Mouse (Mus musculus): ENCODE measurements around the gene Aqp9. TPM values are rescaled to one million over a fixed set of nuclear protein-coding genes. Genes with fewer than 3 reads are reported as not detected.

Gene Aqp9
- total RNA-seq, 2 experiments from 2014 or later = not detected

DNA sequence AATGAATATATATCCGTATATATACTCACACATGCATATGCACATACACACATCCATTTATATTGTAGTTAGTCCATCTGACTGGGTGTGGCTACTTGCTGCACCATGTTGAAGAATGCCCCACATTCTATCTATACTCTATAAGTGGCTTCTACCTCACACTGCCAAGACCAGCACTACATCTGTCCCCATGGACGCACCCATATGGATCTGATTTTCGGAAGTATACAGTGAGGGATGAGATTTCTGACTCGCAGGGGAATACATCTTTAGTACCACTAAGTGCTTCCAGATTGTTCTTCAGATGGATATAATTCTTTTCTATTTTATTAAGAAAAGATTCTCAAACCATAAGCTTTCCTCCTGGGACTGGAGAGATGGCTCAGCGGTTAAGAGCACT is 65.0 kb downstream of the Aqp9 start:
- intact Hi-C loops (cut with DNase I) = no loop called here
- no peak for DNase-seq
- no peak overlapping the region for H3K4me3 ChIP-seq
- H3K27ac ChIP-seq = no peak overlapping the region
- TF ChIP-seq CTCF (IDR thresholded peaks at IDR 0.05) = no peak

DNA sequence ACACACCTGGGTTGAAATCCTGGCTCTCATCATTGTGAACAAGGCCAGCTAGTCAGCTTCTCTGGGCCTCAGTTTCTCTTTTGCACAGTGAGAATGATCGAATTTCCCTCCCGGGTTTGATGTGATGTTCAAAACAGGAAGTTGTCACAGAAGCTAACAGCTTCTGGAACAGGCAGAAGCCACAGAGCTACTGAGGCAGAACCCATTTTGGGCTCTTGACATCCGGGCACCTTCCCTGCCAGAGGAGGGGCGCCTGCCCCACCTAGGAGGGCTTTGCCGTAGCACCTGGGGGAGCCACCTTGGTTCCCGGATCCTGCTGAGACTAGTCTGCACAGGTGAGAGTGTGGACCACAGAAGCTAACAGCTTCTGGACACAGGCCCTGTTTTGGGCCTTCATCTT is 74.4 kb downstream of the Aqp9 start:
- intact Hi-C loops (cut with DNase I) = no loop called here

DNA sequence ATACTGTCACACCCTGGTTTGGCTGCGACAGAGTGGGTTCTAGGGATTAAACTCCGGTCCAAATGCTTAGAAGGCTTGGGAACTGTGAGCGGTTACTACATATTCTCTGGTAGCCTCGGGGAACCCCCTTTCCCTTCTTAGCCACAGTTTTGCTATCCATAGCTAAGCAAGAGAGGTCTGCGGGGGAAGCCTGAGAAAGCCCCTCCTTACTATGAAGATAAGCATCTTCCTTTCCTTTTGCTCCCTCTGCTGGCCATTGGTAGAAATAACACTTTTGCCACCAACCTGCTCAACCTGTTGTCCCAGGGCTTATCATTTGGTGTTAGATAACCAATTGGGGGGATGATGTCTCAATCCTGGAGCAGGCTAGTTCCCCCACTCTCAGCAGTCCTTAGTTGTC is 76.4 kb downstream of the Aqp9 start:
- H3K4me3 ChIP-seq = no peak overlapping the region
- no peak overlapping the region for H3K27ac ChIP-seq
- intact Hi-C loops (cut with DNase I) = no loop called here
- TF ChIP-seq CTCF (IDR thresholded peaks at IDR 0.05) = peak; percentile 73
- DNase-seq = no peak

More for the DNA sequence above, 74.4 kb downstream of the Aqp9 start:
- Histone ChIP-seq H3K4me3 (no peak overlapping the region), H3K27ac (no peak overlapping the region)
- no peak for DNase-seq
- TF ChIP-seq CTCF (IDR thresholded peaks at IDR 0.05) = no peak

DNA sequence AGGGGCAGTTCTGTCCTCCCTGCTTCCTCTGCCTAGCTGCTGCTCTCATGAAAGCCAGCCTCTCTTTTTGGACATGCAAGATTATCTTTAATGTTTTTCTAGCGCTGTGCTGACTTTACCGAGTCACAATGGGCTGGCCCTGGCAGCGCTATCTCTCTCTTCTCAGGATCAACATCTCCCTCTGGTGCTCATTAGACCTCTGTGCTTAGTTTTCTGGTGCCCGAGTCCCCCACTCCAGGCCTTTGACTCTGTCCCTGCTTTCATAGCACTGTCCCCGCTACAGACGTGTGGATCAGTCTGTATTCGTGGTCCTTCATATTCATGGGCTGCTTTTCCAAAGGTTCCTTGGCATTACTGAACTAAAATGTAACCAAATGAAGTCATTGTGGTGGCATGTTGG is 89.3 kb downstream of the Aqp9 start:
- DNase-seq = no peak
- intact Hi-C loops (cut with DNase I) = no loop called here
- no peak overlapping the region for H3K4me3 ChIP-seq
- no peak overlapping the region for H3K27ac ChIP-seq
- TF ChIP-seq CTCF (IDR thresholded peaks at IDR 0.05) = peak; percentile 17; the same call in 1 of the 2 replicates

DNA sequence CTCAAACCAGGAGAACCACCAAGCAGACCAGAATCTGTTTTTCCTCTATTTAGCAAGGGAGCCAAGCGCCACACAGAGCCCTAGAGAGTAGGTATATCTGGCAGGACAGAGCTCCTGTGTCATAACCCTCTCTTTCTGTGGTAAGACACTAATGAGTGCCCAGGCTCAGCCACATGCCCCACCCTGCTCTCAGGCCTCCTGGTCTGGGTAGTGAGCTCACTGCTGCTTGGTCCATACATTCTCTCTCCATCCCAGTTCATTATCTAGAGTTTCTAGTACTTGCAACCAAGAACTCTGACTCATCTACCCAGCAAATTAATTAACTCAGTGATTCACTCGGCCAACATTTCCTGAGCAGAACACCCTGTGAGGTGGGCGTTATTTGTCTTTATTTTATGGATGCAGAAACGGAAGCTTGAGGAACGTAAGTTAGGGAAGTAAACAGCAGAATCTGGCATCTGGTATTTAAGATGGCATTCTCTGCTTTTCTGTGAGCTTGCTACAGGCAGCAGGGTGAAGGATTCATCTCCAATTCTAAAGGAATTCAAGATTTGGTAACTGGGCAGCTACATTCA is 91.1 kb downstream of the Aqp9 start:
- Histone ChIP-seq H3K27ac (no peak overlapping the region), H3K4me3 (no peak overlapping the region)
- intact Hi-C loops (cut with DNase I) = no loop called here
- TF ChIP-seq CTCF (IDR thresholded peaks at IDR 0.05) = no peak
- no peak for DNase-seq

DNA sequence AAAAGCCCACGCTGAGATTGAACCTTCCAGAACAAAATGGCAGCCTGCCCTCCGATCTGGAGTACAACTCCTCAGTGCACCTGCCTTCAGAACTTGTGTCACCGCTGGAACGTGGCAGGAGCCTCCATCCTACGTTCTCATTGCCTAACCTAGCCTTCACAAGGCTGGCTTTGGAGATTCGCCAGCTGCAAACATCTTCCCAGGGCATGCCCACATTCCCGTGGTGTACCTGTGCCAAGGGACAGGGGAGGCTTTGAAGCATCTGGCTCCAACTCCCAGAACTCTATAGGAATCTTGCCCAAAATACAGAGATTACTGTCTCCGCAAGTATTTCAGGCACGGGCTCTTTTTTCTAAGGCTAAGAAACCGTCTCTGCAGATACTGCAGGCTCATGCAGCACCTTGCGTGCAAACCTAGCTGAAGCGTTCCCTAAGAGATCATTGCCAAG is 92.3 kb downstream of the Aqp9 start:
- DNase-seq = no peak
- no peak for TF ChIP-seq CTCF (IDR thresholded peaks at IDR 0.05)
- Histone ChIP-seq H3K27ac (no peak overlapping the region), H3K4me3 (no peak overlapping the region)
- intact Hi-C loops (cut with DNase I) = no loop called here

DNA sequence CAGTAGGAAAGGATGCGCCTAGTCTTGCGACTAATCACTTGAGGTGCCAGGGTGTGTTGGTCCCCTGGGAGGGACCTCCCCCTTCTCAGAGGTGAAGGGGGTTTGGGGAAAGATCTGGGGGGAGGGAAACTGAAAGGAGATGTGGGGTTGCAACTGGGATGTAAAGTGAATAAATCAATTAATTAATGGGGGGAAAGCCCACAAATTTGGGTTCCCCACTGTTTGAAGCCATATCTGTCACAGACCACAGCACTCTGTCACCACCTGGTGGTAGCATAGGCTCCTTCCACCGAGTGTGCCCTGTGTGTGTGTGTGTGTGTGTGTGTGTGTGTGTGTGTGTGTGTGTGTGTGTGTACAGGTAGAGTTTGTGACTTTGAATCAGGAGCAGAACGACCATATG is 94.7 kb downstream of the Aqp9 start:
- TF ChIP-seq CTCF (IDR thresholded peaks at IDR 0.05) = peak; percentile 54
- no peak overlapping the region for H3K27ac ChIP-seq
- DNase-seq = peak; percentile 31
- no peak overlapping the region for H3K4me3 ChIP-seq
- intact Hi-C loops (cut with DNase I) = loop anchor here (5.0 kb wide), 1 partner anchor 402 kb away; no protein-coding TSS in a partner anchor

DNA sequence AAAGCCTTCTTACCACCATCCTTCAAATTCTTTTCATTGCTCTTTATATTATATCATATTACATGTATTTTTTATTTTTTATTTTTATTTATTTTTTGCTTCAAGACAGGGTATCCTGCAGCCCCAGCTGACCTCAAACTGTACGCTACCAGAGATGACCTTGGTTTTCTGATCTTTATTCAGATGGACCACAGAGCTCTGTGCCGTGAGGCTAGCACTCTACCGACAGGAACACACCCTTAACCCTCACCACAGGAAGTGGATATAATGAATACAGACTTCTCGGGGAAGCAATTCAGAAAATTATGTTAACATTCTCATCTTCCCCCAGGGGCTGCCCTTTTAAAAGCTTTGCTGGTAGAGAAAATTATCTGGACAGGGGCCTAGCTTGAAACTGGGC is 95.4 kb downstream of the Aqp9 start:
- no peak for DNase-seq
- TF ChIP-seq CTCF (IDR thresholded peaks at IDR 0.05) = no peak

DNA sequence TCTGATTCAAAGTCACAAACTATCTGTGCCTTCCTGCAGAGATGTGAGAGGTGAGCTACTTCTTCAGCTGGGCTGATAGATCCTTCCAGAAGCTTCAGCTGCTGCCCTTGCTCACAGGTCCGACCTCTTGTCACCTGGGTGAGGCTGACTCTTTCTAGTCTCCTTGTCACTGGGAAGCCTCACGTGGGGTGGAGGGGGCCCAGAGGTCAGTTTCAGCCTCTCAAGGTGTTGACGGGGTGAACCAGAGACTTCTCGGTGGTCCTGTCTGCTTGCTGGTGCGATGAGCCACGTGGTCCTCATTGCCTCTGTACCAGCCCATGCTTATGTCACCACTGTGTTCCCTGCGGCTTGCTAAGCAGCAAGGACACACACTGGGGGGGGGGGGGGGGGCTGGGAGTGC is 96.0 kb downstream of the Aqp9 start:
- DNase-seq = no peak
- H3K4me3 ChIP-seq = no peak overlapping the region
- intact Hi-C loops (cut with DNase I) = loop anchor here (5.0 kb wide), 1 partner anchor 400 kb away; no protein-coding TSS in a partner anchor
- no peak overlapping the region for H3K27ac ChIP-seq
- no peak for TF ChIP-seq CTCF (IDR thresholded peaks at IDR 0.05)

More for the DNA sequence above, 95.4 kb downstream of the Aqp9 start:
- no peak overlapping the region for H3K27ac ChIP-seq
- H3K4me3 ChIP-seq = no peak overlapping the region
- intact Hi-C loops (cut with DNase I) = loop anchor here (5.0 kb wide), 1 partner anchor 401 kb away; no protein-coding TSS in a partner anchor

DNA sequence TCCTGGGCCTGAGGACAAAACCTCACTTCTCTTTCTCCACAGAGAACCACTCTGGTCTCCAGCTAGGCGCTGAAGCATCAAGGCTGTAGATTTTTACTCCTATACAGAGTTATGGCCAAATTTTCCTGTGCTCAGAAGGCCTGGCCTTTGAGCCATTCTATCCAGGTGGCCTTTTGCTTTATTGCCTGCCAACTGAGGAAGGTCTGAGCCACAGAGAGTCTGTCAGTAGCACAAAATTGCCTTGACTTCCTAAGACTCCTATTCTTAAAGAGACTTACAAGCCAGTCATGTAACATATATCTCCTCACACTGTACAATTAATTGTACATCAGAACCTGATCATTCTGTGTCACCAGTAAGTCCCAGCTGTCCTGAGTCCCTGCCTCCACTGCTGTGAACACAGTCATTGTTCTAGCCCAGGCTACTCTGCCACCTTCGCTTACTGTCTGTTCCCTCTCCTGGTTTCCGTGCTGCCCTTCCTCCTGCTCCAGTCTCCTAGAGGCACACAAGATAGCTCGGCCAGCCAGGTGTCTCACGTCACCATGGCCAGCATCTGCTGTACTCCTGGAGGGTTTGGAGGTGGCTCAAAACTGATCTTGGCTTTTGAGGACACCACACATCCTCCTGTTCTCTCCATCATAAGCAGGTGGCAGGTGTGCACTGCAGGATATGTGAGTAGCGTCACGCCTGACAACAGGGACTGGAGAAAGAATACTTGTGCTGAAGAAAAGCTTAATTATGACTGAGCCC is 96.7 kb downstream of the Aqp9 start:
- no peak overlapping the region for H3K4me3 ChIP-seq
- no peak overlapping the region for H3K27ac ChIP-seq
- intact Hi-C loops (cut with DNase I) = loop anchor here (5.0 kb wide), 1 partner anchor 399 kb away; no protein-coding TSS in a partner anchor
- no peak for DNase-seq
- no peak for TF ChIP-seq CTCF (IDR thresholded peaks at IDR 0.05)

DNA sequence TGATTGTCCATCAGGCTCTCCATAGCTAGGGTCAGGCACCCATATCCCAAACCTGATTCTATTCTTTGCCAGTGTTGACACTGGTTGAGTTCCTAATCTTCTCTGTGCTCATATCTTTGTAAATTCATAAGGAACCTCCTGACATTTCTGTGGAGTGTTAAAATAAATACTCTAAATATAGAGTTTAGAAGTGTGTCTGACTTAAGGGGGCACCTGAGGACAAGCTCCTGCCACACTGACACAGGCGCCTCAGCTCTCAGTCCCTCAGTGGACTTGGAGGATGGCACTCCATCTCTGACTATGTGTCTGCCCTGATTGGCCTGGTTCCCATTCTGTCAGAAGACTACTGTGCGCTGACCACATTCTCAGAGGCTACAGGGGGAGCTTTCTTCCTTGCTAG is 97.9 kb downstream of the Aqp9 start:
- TF ChIP-seq CTCF (IDR thresholded peaks at IDR 0.05) = no peak
- intact Hi-C loops (cut with DNase I) = loop anchor here (5.0 kb wide), 1 partner anchor 398 kb away; no protein-coding TSS in a partner anchor
- no peak for DNase-seq
- H3K4me3 ChIP-seq = no peak overlapping the region
- no peak overlapping the region for H3K27ac ChIP-seq

DNA sequence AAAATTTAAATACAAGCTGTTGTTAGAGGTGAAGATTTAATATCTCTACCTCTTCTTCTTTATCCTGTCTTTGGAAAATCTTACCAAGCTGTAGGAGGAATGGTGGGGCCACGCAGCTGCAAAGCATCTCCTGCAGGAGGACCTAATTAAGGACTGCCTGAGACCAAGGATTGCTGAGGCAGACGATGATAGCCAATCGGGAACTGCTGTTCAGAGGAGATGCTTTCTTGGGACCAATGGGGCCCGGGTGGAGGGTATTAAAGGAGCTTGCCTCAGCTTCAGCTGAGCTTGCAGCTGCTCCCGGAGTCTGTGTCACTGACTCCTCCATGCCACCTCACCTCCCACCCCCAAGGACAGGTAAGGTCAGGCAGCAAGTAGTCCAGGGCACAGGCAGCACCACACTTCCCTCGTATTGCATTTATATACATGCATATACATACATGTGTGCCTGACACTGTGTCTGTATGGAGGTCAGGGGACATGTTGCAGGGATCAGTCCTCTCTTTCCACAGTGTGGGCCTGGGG is 99.6 kb downstream of the Aqp9 start:
- Histone ChIP-seq H3K4me3 (no peak overlapping the region), H3K27ac (no peak overlapping the region)
- intact Hi-C loops (cut with DNase I) = no loop called here
- TF ChIP-seq CTCF (IDR thresholded peaks at IDR 0.05) = no peak
- DNase-seq = no peak

DNA sequence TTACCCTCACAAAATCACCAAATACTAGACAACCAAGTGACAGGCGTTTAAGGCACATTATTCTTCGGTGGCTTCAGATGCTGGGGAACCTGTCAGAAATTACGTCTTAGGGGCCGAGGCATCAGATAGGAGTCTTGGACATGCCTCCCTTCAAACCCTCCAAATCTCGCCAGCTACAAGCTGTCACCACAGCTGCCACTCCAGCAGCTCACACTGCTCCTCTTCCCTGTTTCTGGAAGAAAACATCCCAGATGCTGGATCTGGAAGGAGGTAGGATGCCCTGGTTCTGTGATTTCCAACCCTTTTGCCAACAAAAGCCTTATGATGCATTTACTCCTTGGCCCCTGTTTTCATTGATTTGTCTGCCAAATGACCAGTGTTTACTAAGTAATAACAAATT is 101.3 kb downstream of the Aqp9 start:
- intact Hi-C loops (cut with DNase I) = no loop called here
- no peak overlapping the region for H3K4me3 ChIP-seq
- H3K27ac ChIP-seq = 0 out of 2 replicates have a peak overlapping the region, but pooled peaks have one; percentile 16
- TF ChIP-seq CTCF (IDR thresholded peaks at IDR 0.05) = no peak
- no peak for DNase-seq
